Mouse (Mus musculus) heart, adult 2 months (tissue): ENCODE data around the gene Mtr.

Source experiments
- CTCF ChIP-seq: fragments of 200-600 bp; IDR thresholded peaks from 2 replicates; pipeline ENCODE4 v1.8.1; 2022; ENCODE audit warnings: antibody characterized with exemption, mild to moderate bottlenecking, moderate library complexity
- EP300 ChIP-seq: fragments of 200-500 bp; IDR thresholded peaks from 2 replicates; pipeline ENCODE4 v1.6.1; 2011; ENCODE audit warnings: low read depth, low read length, control low read depth; ENCODE audit not compliant: insufficient read depth
- POLR2A ChIP-seq: fragments of 200-500 bp; IDR thresholded peaks from 2 replicates; pipeline ENCODE4 v1.6.1; 2011; ENCODE audit warnings: mild to moderate bottlenecking, low read depth, low read length, control low read depth; ENCODE audit not compliant: insufficient read depth

- TF ChIP-seq EP300 (0 out of 2 replicates have a peak, but pooled peaks have one; percentile 37), POLR2A (no peak), CTCF (no peak)
Measured at GRCm38 (mm10) chr13:12211058-12211457, 46.9 kb downstream of the Mtr start.
